8 mouse cellular contexts compared by ENCODE assay signal in the genomic region with DNA sequence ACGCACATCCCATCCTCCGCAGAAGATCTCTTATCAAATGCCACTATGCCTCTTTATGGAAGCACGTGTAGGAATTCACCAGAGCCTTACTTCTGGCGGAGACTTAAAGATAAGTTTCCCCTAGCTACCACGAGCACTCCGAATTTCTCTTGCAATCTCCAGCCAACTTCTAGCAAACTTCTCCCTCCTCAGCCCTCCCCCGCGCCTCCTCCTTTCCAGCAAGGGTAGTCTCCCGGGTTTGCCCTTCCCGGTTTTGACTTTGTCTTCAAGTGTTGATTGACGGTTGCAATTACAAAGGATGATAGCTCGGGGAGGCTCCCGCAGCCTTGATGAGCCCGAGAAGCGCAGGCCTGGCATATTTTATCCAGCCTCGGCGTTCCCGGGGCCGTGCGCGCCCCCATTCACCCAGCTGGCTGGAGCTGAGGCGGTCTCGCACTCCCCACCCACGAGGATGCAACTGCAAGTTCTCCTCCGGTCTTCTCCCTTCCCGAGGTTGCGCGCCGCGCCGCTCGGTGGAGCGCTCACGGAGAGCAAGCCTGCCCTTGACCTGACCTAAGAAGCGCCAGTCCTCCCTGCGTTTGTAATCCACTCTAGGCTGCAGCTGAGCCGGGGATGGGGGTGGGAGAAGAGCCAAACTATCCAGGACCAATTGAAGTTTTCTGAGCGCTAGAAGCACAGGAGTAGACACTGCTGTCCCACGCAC. TPM values are rescaled to one million over a fixed set of nuclear protein-coding genes. Genes with fewer than 3 reads are reported as not detected.
DNase-seq lines count a peak whose midpoint lies in the region; ATAC-seq and TF ChIP-seq lines count a peak whose summit lies in the region.

No protein-coding gene starts in this region.

- TF ChIP-seq CTCF in cerebellum, adult 2 months (IDR thresholded peaks at IDR 0.05; ENCODE audit: borderline replicate concordance, insufficient read depth, low read depth, low read length), result no peak

- H3K36me3 ChIP-seq in embryonic facial prominence, embryonic 14.5 days (ENCODE audit: control insufficient read depth, insufficient read depth, low read length), result no peaks in the 10 kb centered on the region
- no peaks in the 10 kb centered on the region for H3K36me3 ChIP-seq in hindbrain, embryonic 16.5 days (ENCODE audit: control insufficient read depth, insufficient read depth, low read length)
- H3K36me3 ChIP-seq in midbrain, embryonic 12.5 days, result no peaks in the 10 kb centered on the region

- H3K9ac ChIP-seq in embryonic facial prominence, embryonic 14.5 days (ENCODE audit: low read depth, low read length), result no peak overlapping the region
- H3K9ac ChIP-seq in hindbrain, embryonic 16.5 days (ENCODE audit: low read depth, low read length), result 0 out of 2 replicates have a peak overlapping the region, but pooled peaks have one; percentile 6
- no peak overlapping the region for H3K9ac ChIP-seq in midbrain, embryonic 12.5 days (replicated peaks)

- H3K4me2 ChIP-seq in embryonic facial prominence, embryonic 14.5 days (ENCODE audit: low read depth, low read length), result peak overlapping the region; percentile 66
- H3K4me2 ChIP-seq in hindbrain, embryonic 16.5 days (ENCODE audit: low read length), result peak overlapping the region; percentile 59
- H3K4me2 ChIP-seq in midbrain, embryonic 12.5 days (replicated peaks), result peak overlapping the region; percentile 64

- peak; percentile 62 for DNase-seq in ovary, postnatal 36 days (ENCODE audit: low spot score)
- no peak for DNase-seq in ovary, postnatal 14 days (ENCODE audit: low spot score)
- DNase-seq in embryonic facial prominence, embryonic 14.5 days (ENCODE audit: low spot score), result peak; percentile 16
- no peak for DNase-seq in cerebellum, adult 2 months
- no peak for DNase-seq in urinary bladder, adult 18-20 months (ENCODE audit: low spot score in 2 of 2)

- H3K27me3 ChIP-seq in embryonic facial prominence, embryonic 14.5 days (replicated peaks; ENCODE audit: control insufficient read depth, insufficient read depth, low read length), result peaks cover 91% of the 10 kb centered on the region
- peaks cover 51% of the 10 kb centered on the region for H3K27me3 ChIP-seq in hindbrain, embryonic 16.5 days (replicated peaks; ENCODE audit: control insufficient read depth, insufficient read depth, low read length)
- H3K27me3 ChIP-seq in midbrain, embryonic 12.5 days, result peaks cover 99% of the 10 kb centered on the region
- peaks cover 4% of the 10 kb centered on the region; the same call in 1 of the 2 replicates for H3K27me3 ChIP-seq in cerebellum, adult 2 months (ENCODE audit: control insufficient read depth, insufficient read depth, low read length)

- no peak for TF ChIP-seq POLR2A in cerebellum, adult 2 months (IDR thresholded peaks at IDR 0.05; ENCODE audit: borderline replicate concordance, insufficient read depth, low read length)

- peak overlapping the region; percentile 39 for H3K4me3 ChIP-seq in embryonic facial prominence, embryonic 14.5 days (ENCODE audit: low read depth, low read length)
- H3K4me3 ChIP-seq in hindbrain, embryonic 16.5 days (ENCODE audit: low read length), result peak overlapping the region; percentile 33
- H3K4me3 ChIP-seq in midbrain, embryonic 12.5 days, result peak overlapping the region; percentile 39
- no peak overlapping the region for H3K4me3 ChIP-seq in cerebellum, adult 2 months (replicated peaks; ENCODE audit: insufficient read depth, low read depth, low read length)

- 1% methylated on average over 37 of the region's 39 CpGs for WGBS in embryonic facial prominence, embryonic 14.5 days
- WGBS in hindbrain, embryonic 16.5 days, result under 1% methylated on average over 39 of the region's 39 CpGs
- under 1% methylated on average over 39 of the region's 39 CpGs for WGBS in midbrain, embryonic 12.5 days
- WGBS in cerebellum, adult 2 months, result 2% methylated on average over 39 of the region's 39 CpGs

- H3K9me3 ChIP-seq in embryonic facial prominence, embryonic 14.5 days (ENCODE audit: control insufficient read depth, low read length), result no peaks in the 10 kb centered on the region
- H3K9me3 ChIP-seq in hindbrain, embryonic 16.5 days (ENCODE audit: control insufficient read depth, low read length), result no peaks in the 10 kb centered on the region
- 0 out of 2 replicates have a peak, but pooled peaks cover 3% of the 10 kb centered on the region for H3K9me3 ChIP-seq in midbrain, embryonic 12.5 days

- peaks cover 24% of the 10 kb centered on the region for H3K4me1 ChIP-seq in embryonic facial prominence, embryonic 14.5 days (ENCODE audit: control insufficient read depth, insufficient read depth, low read length)
- H3K4me1 ChIP-seq in hindbrain, embryonic 16.5 days (ENCODE audit: control insufficient read depth, insufficient read depth, low read depth, low read length), result peaks cover 22% of the 10 kb centered on the region
- H3K4me1 ChIP-seq in midbrain, embryonic 12.5 days, result peaks cover 28% of the 10 kb centered on the region
- H3K4me1 ChIP-seq in cerebellum, adult 2 months (ENCODE audit: control insufficient read depth, insufficient read depth, low read length), result peaks cover 4% of the 10 kb centered on the region

- no peak for ATAC-seq in embryonic facial prominence, embryonic 14.5 days (ENCODE audit: low read depth)
- no peak for ATAC-seq in hindbrain, embryonic 16.5 days
- ATAC-seq in midbrain, embryonic 12.5 days (ENCODE audit: low FRiP score, low read depth), result no peak
- no peak for ATAC-seq in cerebellum, adult (ENCODE audit: insufficient number of reproducible peaks, low FRiP score, low TSS enrichment)

- H3K27ac ChIP-seq in embryonic facial prominence, embryonic 14.5 days (replicated peaks; ENCODE audit: low read depth, low read length), result no peak overlapping the region
- H3K27ac ChIP-seq in hindbrain, embryonic 16.5 days (ENCODE audit: low read depth, low read length), result no peak overlapping the region
- no peak overlapping the region for H3K27ac ChIP-seq in midbrain, embryonic 12.5 days (replicated peaks)
- H3K27ac ChIP-seq in cerebellum, adult 2 months (ENCODE audit: insufficient read depth, low read length), result no peak overlapping the region

RNA-seq across cellular contexts. Expression of gene Nr5a2, which starts 7.5 kb away (rescaled TPM):
- polyA plus RNA-seq in embryonic facial prominence, embryonic 14.5 days (2014; fragmentation: Nextera tagmentation; extraction: Ambion mirVana), result 1.1 and 1.3 TPM in 2 replicates
- polyA plus RNA-seq in hindbrain, embryonic 16.5 days (2015; fragmentation: Nextera tagmentation; extraction: Ambion mirVana), result 0.55 and 0.57 TPM in 2 replicates
- polyA plus RNA-seq in midbrain, embryonic 12.5 days (2016; fragmentation: Nextera tagmentation; extraction: Ambion mirVana), result 1.3 and 2.0 TPM in 2 replicates
- 0.10 and 0.17 TPM in 2 replicates for polyA plus RNA-seq in cerebellum, adult 2 months (2012; rRNA removed)

Comparison
In these comparisons a context has a peak if more than half of its experiments do, and no peak if none do; other contexts are left out.
1. DNase-seq: peak in ovary, postnatal 36 days (single experiment) and embryonic facial prominence, embryonic 14.5 days (single experiment); none in ovary, postnatal 14 days (single experiment), cerebellum, adult 2 months (0 of 2) and urinary bladder, adult 18-20 months (0 of 2).
2. Peak in every context shown above with its lines, with median percentiles within 50 percentile points of each other: H3K4me2 ChIP-seq.